Mouse (Mus musculus) ES-Bruce4 (cell line): ENCODE data around the gene Gm20518.

Source experiments
- EP300 ChIP-seq: IDR thresholded peaks from 2 replicates; pipeline ENCODE4 v1.6.1; 2011; ENCODE audit warnings: low read depth, low read length; ENCODE audit not compliant: insufficient read depth
- POLR2A ChIP-seq: IDR thresholded peaks from one replicate; pipeline ENCODE4 v1.8.1; 2011; ENCODE audit warnings: low read length; ENCODE audit not compliant: insufficient read depth

- TF ChIP-seq POLR2A = no peak
- TF ChIP-seq EP300 = no peak
Measured at GRCm38 (mm10) chr16:17807192-17808009, 84.1 kb downstream of the Gm20518 start.
